11 mouse cellular contexts compared by ENCODE assay signal in the genomic region with DNA sequence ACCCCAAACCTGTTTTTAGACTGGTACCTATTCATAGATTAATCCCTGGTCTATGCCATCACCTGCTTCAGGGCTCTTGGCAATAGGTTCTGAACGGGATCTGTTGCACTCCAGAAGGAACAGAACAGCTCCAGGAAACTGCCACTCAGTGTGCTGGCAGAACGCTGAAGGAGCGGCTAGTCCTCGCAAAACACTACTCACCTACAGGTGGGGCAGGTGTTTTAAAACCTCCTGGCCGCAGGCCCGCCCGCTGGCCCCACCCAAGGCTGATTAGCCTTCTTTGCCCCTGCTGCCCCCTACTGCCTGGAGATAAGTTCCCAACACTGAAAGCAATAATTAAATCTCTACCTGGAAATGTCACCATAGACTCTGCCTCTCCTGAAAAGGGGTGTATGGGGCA. TPM values are rescaled to one million over a fixed set of nuclear protein-coding genes. Genes with fewer than 3 reads are reported as not detected.
DNase-seq lines count a peak whose midpoint lies in the region; ATAC-seq and TF ChIP-seq lines count a peak whose summit lies in the region.
"Had no signal": no experiment of that assay in that cellular context is flagged by ENCODE, and none has a peak within 500 bp of the region (broad histone marks: within the 10 kb centered on the region; RNA-seq: fewer than 3 reads in every experiment).

A gene (minus strand): TSS at position 198 of the 400 bp plus-strand sequence.

- H3K4me3 ChIP-seq in gastrocnemius, adult 2 months: no peak within 1 kb of the TSS
- H3K4me3 ChIP-seq in embryonic facial prominence, embryonic 14.5 days (ENCODE audit: low read depth, low read length): no peak within 1 kb of the TSS
- H3K4me3 ChIP-seq in lung, adult 2 months (replicated peaks; ENCODE audit: extremely low read depth, low read depth, low read length): peak within 1 kb of the TSS; percentile 16
- no peak within 1 kb of the TSS for H3K4me3 ChIP-seq in hindbrain, embryonic 11.5 days (ENCODE audit: low read depth, low read length)
- H3K4me3 ChIP-seq: hindbrain, embryonic 13.5 days; limb, embryonic 12.5 days; myocyte had no signal

- no peak within 1 kb of the TSS for H3K4me2 ChIP-seq in embryonic facial prominence, embryonic 14.5 days (ENCODE audit: low read depth, low read length)
- H3K4me2 ChIP-seq in hindbrain, embryonic 11.5 days (replicated peaks; ENCODE audit: low read depth, low read length): no peak within 1 kb of the TSS
- H3K4me2 ChIP-seq: hindbrain, embryonic 13.5 days; limb, embryonic 12.5 days had no signal

- 32% methylated on average over 7 of the region's 7 CpGs for WGBS in embryonic facial prominence, embryonic 14.5 days
- 51% methylated on average over 7 of the region's 7 CpGs for WGBS in lung, adult 2 months
- WGBS in hindbrain, embryonic 11.5 days: 40% methylated on average over 7 of the region's 7 CpGs

- H3K27me3 ChIP-seq in embryonic facial prominence, embryonic 14.5 days (replicated peaks; ENCODE audit: control insufficient read depth, insufficient read depth, low read length): no peaks in the 10 kb centered on the region
- H3K27me3 ChIP-seq in hindbrain, embryonic 11.5 days (ENCODE audit: control insufficient read depth, insufficient read depth, low read length): no peaks in the 10 kb centered on the region
- H3K27me3 ChIP-seq: hindbrain, embryonic 13.5 days; limb, embryonic 12.5 days had no signal

- peak; percentile 35 for TF ChIP-seq CTCF in gastrocnemius, adult 2 months (IDR thresholded peaks at IDR 0.05)
- peak; percentile 14; the same call in 1 of the 2 replicates for TF ChIP-seq CTCF in lung, adult 2 months (IDR thresholded peaks at IDR 0.05; ENCODE audit: insufficient read depth, low read length)

- no peak within 1 kb of the TSS for H3K9ac ChIP-seq in embryonic facial prominence, embryonic 14.5 days (ENCODE audit: low read depth, low read length)
- H3K9ac ChIP-seq in hindbrain, embryonic 11.5 days (ENCODE audit: low read depth, low read length): no peak within 1 kb of the TSS
- H3K9ac ChIP-seq: hindbrain, embryonic 13.5 days; limb, embryonic 12.5 days had no signal

- peak; percentile 48 for DNase-seq in gastrocnemius, adult 2 months
- no peak for DNase-seq in gastrocnemius, postnatal 10 days
- DNase-seq in A20 (ENCODE audit: low read depth, low spot score): peak; percentile 64
- peak; percentile 53 for DNase-seq in embryonic facial prominence, embryonic 14.5 days (ENCODE audit: low spot score)
- peak; percentile 75 for DNase-seq in lung, adult 2 months
- no peak for DNase-seq in hindbrain, embryonic 11.5 days (ENCODE audit: low spot score)
- no peak for DNase-seq in left cerebral cortex, adult 18-20 months (ENCODE audit: low spot score in 2 of 2)
- DNase-seq in gastrocnemius, postnatal 36 days: no peak

- intact Hi-C loops in gastrocnemius, adult 2 months (cut with DNase I): no loop called here
- intact Hi-C loops in gastrocnemius, postnatal 36 days (cut with DNase I): loop anchor here (5.0 kb wide), 1 partner anchor 120 kb away; no protein-coding TSS in a partner anchor

- no peaks in the 10 kb centered on the region for H3K9me3 ChIP-seq in embryonic facial prominence, embryonic 14.5 days (ENCODE audit: control insufficient read depth, low read length)
- no peaks in the 10 kb centered on the region for H3K9me3 ChIP-seq in hindbrain, embryonic 11.5 days (ENCODE audit: control insufficient read depth, low read length)
- H3K9me3 ChIP-seq: hindbrain, embryonic 13.5 days; limb, embryonic 12.5 days had no signal

- peak within 1 kb of the TSS; percentile 12; the same call in 1 of the 2 replicates for H3K27ac ChIP-seq in gastrocnemius, adult 2 months
- H3K27ac ChIP-seq in embryonic facial prominence, embryonic 14.5 days (replicated peaks; ENCODE audit: low read depth, low read length): no peak within 1 kb of the TSS
- no peak within 1 kb of the TSS for H3K27ac ChIP-seq in hindbrain, embryonic 11.5 days (ENCODE audit: low read depth, low read length)
- H3K27ac ChIP-seq: hindbrain, embryonic 13.5 days; limb, embryonic 12.5 days had no signal

- peak; percentile 62; the same call in 1 of the 2 replicates for TF ChIP-seq POLR2A in lung, adult 2 months (IDR thresholded peaks at IDR 0.05; ENCODE audit: borderline replicate concordance, extremely low read depth, low read depth, low read length)

- peaks cover 5% of the 10 kb centered on the region; the same call in 1 of the 2 replicates for H3K4me1 ChIP-seq in embryonic facial prominence, embryonic 14.5 days (ENCODE audit: control insufficient read depth, insufficient read depth, low read length)
- peaks cover 10% of the 10 kb centered on the region; the same call in 1 of the 2 replicates for H3K4me1 ChIP-seq in lung, adult 2 months (ENCODE audit: control insufficient read depth, insufficient read depth, low read length)
- no peaks in the 10 kb centered on the region for H3K4me1 ChIP-seq in hindbrain, embryonic 11.5 days (replicated peaks; ENCODE audit: control insufficient read depth, insufficient read depth, low read length)
- H3K4me1 ChIP-seq: hindbrain, embryonic 13.5 days had no signal

- peak; percentile 28; the same call in 1 of the 2 replicates for ATAC-seq in embryonic facial prominence, embryonic 14.5 days (ENCODE audit: low read depth)
- ATAC-seq in hindbrain, embryonic 11.5 days (ENCODE audit: low FRiP score): no peak

- H3K36me3 ChIP-seq in embryonic facial prominence, embryonic 14.5 days (ENCODE audit: control insufficient read depth, insufficient read depth, low read length): no peaks in the 10 kb centered on the region
- H3K36me3 ChIP-seq in hindbrain, embryonic 11.5 days (ENCODE audit: control insufficient read depth, insufficient read depth, low read length): no peaks in the 10 kb centered on the region
- H3K36me3 ChIP-seq: hindbrain, embryonic 13.5 days; limb, embryonic 12.5 days had no signal

RNA-seq across cellular contexts. Expression of the gene that starts here (rescaled TPM):
- total RNA-seq in gastrocnemius, adult 2 months (2021): under 1 TPM in 1 of 2 experiments, not detected in 1; 0.17 TPM
- not detected for total RNA-seq in gastrocnemius, postnatal 10 days (2021)
- polyA plus RNA-seq in embryonic facial prominence, embryonic 14.5 days (2014; fragmentation: Nextera tagmentation; extraction: Ambion mirVana): 1.7 and 4.0 TPM in 2 replicates
- polyA plus RNA-seq in lung, adult 2 months (2012; rRNA removed): 60.8 and 93.7 TPM in 2 replicates
- 0.17 TPM in 1 of 2 replicates, not detected in the other for polyA plus RNA-seq in hindbrain, embryonic 11.5 days (2014; fragmentation: Nextera tagmentation; extraction: Ambion mirVana)
- total RNA-seq in left cerebral cortex, adult 18-20 months (2021): under 1 TPM in 1 of 2 experiments, not detected in 1; 0.33 TPM
- total RNA-seq in gastrocnemius, postnatal 36 days (2021): not detected

Comparison
In these comparisons a context has a peak if more than half of its experiments do, and no peak if none do; other contexts are left out.
1. RNA of the gene that starts here (polyA plus RNA-seq): 60.8 to 93.7 TPM in lung, adult 2 months; 1.7 to 4.0 TPM in embryonic facial prominence, embryonic 14.5 days and 0.17 TPM in hindbrain, embryonic 11.5 days; every median in the first group is over 10 times any median in the second.
2. Peak in DNase-seq and H3K27ac ChIP-seq in gastrocnemius, adult 2 months; RNA of the gene not detected or under 1 TPM.
3. DNase-seq: peak in A20 (single experiment), embryonic facial prominence, embryonic 14.5 days (single experiment) and lung, adult 2 months (single experiment); none in gastrocnemius, postnatal 10 days (single experiment), hindbrain, embryonic 11.5 days (single experiment), left cerebral cortex, adult 18-20 months (0 of 2) and gastrocnemius, postnatal 36 days (0 of 2).